Mouse (Mus musculus): ENCODE results near the gene Abcb4. TPM values are rescaled to one million over a fixed set of nuclear protein-coding genes. Genes with fewer than 3 reads are reported as not detected.

The Abcb4 gene
- polyA plus RNA-seq, 1 experiment, result 0.42 TPM

GRCm38 (mm10) chr5:8877800-8878199 lies 15.7 kb upstream of the Abcb4 start:
- no peak overlapping the region for H3K4me3 ChIP-seq (ENCODE audit: low read depth, low read length)
- H3K9me3 ChIP-seq (replicated peaks; ENCODE audit: control insufficient read depth, insufficient read depth, low read length, poor library complexity, severe bottlenecking), result no peaks in the 10 kb centered on the region
- no peak overlapping the region for H3K9ac ChIP-seq (ENCODE audit: low read depth, poor library complexity, severe bottlenecking)
- H3K27ac ChIP-seq (ENCODE audit: insufficient read depth, low read length), result no peak overlapping the region
- no peaks in the 10 kb centered on the region for H3K4me1 ChIP-seq (ENCODE audit: control insufficient read depth, insufficient read depth, low read length)
- H3K27me3 ChIP-seq (ENCODE audit: control insufficient read depth, insufficient read depth, low read length, poor library complexity, severe bottlenecking), result no peaks in the 10 kb centered on the region
- no peak for TF ChIP-seq EP300 (IDR thresholded peaks at IDR 0.05; ENCODE audit: insufficient read depth, low read depth, low read length)
- no peak for TF ChIP-seq CTCF (IDR thresholded peaks at IDR 0.05; ENCODE audit: low read depth, low read length)
- no peak for TF ChIP-seq POLR2A (IDR thresholded peaks at IDR 0.05; ENCODE audit: insufficient read depth, low read length)
- H3K36me3 ChIP-seq (ENCODE audit: control insufficient read depth, insufficient read depth, low read length, poor library complexity, severe bottlenecking), result no peaks in the 10 kb centered on the region

GRCm38 (mm10) chr5:8885837-8886236 lies 7.7 kb upstream of the Abcb4 start:
- H3K27me3 ChIP-seq (ENCODE audit: control insufficient read depth, insufficient read depth, low read length, poor library complexity, severe bottlenecking), result no peaks in the 10 kb centered on the region
- H3K27ac ChIP-seq (ENCODE audit: insufficient read depth, low read length), result no peak overlapping the region
- no peak overlapping the region for H3K9ac ChIP-seq (ENCODE audit: low read depth, poor library complexity, severe bottlenecking)
- H3K4me3 ChIP-seq (ENCODE audit: low read depth, low read length), result no peak overlapping the region
- H3K4me1 ChIP-seq (ENCODE audit: control insufficient read depth, insufficient read depth, low read length), result no peaks in the 10 kb centered on the region
- no peaks in the 10 kb centered on the region for H3K9me3 ChIP-seq (replicated peaks; ENCODE audit: control insufficient read depth, insufficient read depth, low read length, poor library complexity, severe bottlenecking)
- no peaks in the 10 kb centered on the region for H3K36me3 ChIP-seq (ENCODE audit: control insufficient read depth, insufficient read depth, low read length, poor library complexity, severe bottlenecking)
- TF ChIP-seq CTCF (IDR thresholded peaks at IDR 0.05; ENCODE audit: low read depth, low read length) (no peak), POLR2A (IDR thresholded peaks at IDR 0.05; ENCODE audit: insufficient read depth, low read length) (no peak), EP300 (IDR thresholded peaks at IDR 0.05; ENCODE audit: insufficient read depth, low read depth, low read length) (no peak)

DNA sequence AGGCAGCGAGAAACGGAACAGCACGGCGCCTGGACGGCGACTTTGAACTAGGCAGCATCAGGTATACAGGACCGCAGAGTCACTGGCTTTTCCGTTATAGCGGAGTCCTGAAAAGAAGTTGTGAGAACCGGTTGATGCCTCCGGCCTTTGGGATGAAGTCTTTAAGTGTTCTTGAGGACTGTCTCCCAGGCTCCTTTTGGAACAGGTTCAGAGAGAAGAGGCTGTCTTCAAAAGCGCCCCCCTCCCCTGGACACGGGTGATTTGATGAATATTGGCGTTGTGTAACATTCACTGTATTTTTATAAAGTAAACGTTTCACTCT lies 548 bp downstream of the Abcb4 start:
- Histone ChIP-seq H3K4me3 (ENCODE audit: low read depth, low read length) (peak overlapping the region; percentile 69), H3K36me3 (ENCODE audit: control insufficient read depth, insufficient read depth, low read length, poor library complexity, severe bottlenecking) (no peaks in the 10 kb centered on the region), H3K27ac (ENCODE audit: insufficient read depth, low read length) (no peak overlapping the region), H3K27me3 (ENCODE audit: control insufficient read depth, insufficient read depth, low read length, poor library complexity, severe bottlenecking) (peaks cover 10% of the 10 kb centered on the region), H3K4me1 (ENCODE audit: control insufficient read depth, insufficient read depth, low read length) (no peaks in the 10 kb centered on the region), H3K9me3 (replicated peaks; ENCODE audit: control insufficient read depth, insufficient read depth, low read length, poor library complexity, severe bottlenecking) (no peaks in the 10 kb centered on the region), H3K9ac (ENCODE audit: low read depth, poor library complexity, severe bottlenecking) (peak overlapping the region; percentile 39)
- TF ChIP-seq EP300 (IDR thresholded peaks at IDR 0.05; ENCODE audit: insufficient read depth, low read depth, low read length), result no peak
- no peak for TF ChIP-seq POLR2A (IDR thresholded peaks at IDR 0.05; ENCODE audit: insufficient read depth, low read length)
- no peak for TF ChIP-seq CTCF (IDR thresholded peaks at IDR 0.05; ENCODE audit: low read depth, low read length)

GRCm38 (mm10) chr5:8894641-8895490 lies 1.3 kb downstream of the Abcb4 start:
- H3K4me3 ChIP-seq (ENCODE audit: low read depth, low read length), result no peak overlapping the region
- no peak overlapping the region for H3K9ac ChIP-seq (ENCODE audit: low read depth, poor library complexity, severe bottlenecking)
- H3K27me3 ChIP-seq (ENCODE audit: control insufficient read depth, insufficient read depth, low read length, poor library complexity, severe bottlenecking), result peaks cover 10% of the 10 kb centered on the region
- H3K27ac ChIP-seq (ENCODE audit: insufficient read depth, low read length), result no peak overlapping the region
- no peaks in the 10 kb centered on the region for H3K36me3 ChIP-seq (ENCODE audit: control insufficient read depth, insufficient read depth, low read length, poor library complexity, severe bottlenecking)
- no peaks in the 10 kb centered on the region for H3K4me1 ChIP-seq (ENCODE audit: control insufficient read depth, insufficient read depth, low read length)
- TF ChIP-seq CTCF (IDR thresholded peaks at IDR 0.05; ENCODE audit: low read depth, low read length) (no peak), EP300 (IDR thresholded peaks at IDR 0.05; ENCODE audit: insufficient read depth, low read depth, low read length) (no peak), POLR2A (IDR thresholded peaks at IDR 0.05; ENCODE audit: insufficient read depth, low read length) (no peak)
- H3K9me3 ChIP-seq (replicated peaks; ENCODE audit: control insufficient read depth, insufficient read depth, low read length, poor library complexity, severe bottlenecking), result no peaks in the 10 kb centered on the region

DNA sequence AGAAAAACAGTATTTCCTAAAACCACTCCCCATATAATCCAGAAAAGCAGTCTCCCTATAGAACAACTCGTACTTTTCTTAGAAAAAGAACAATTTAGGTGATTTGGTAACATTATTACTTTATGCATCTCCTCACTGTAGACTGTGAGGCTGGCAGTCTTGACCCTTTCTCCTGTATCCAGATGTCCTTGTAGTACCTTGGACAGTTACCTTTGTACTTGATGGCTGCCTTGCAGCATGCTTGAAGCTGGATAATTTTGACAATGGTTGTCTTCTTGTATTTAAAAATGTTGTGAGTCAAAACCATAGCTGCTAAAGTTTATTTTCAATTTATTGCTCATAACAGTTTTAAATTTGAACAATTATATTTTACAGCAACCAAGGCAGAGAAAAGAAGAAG lies 2.7 kb downstream of the Abcb4 start:
- H3K27me3 ChIP-seq (ENCODE audit: control insufficient read depth, insufficient read depth, low read length, poor library complexity, severe bottlenecking), result peaks cover 10% of the 10 kb centered on the region; the same call in 1 of the 2 replicates
- H3K27ac ChIP-seq (ENCODE audit: insufficient read depth, low read length), result no peak overlapping the region
- no peaks in the 10 kb centered on the region for H3K36me3 ChIP-seq (ENCODE audit: control insufficient read depth, insufficient read depth, low read length, poor library complexity, severe bottlenecking)
- no peak overlapping the region for H3K9ac ChIP-seq (ENCODE audit: low read depth, poor library complexity, severe bottlenecking)
- H3K4me1 ChIP-seq (ENCODE audit: control insufficient read depth, insufficient read depth, low read length), result no peaks in the 10 kb centered on the region
- TF ChIP-seq EP300 (IDR thresholded peaks at IDR 0.05; ENCODE audit: insufficient read depth, low read depth, low read length), result no peak
- no peak for TF ChIP-seq POLR2A (IDR thresholded peaks at IDR 0.05; ENCODE audit: insufficient read depth, low read length)
- H3K9me3 ChIP-seq (replicated peaks; ENCODE audit: control insufficient read depth, insufficient read depth, low read length, poor library complexity, severe bottlenecking), result no peaks in the 10 kb centered on the region
- H3K4me3 ChIP-seq (ENCODE audit: low read depth, low read length), result no peak overlapping the region

GRCm38 (mm10) chr5:8898246-8898645 lies 4.7 kb downstream of the Abcb4 start:
- Histone ChIP-seq H3K9ac (ENCODE audit: low read depth, poor library complexity, severe bottlenecking) (no peak overlapping the region), H3K36me3 (ENCODE audit: control insufficient read depth, insufficient read depth, low read length, poor library complexity, severe bottlenecking) (no peaks in the 10 kb centered on the region), H3K27ac (ENCODE audit: insufficient read depth, low read length) (no peak overlapping the region), H3K9me3 (replicated peaks; ENCODE audit: control insufficient read depth, insufficient read depth, low read length, poor library complexity, severe bottlenecking) (no peaks in the 10 kb centered on the region), H3K4me1 (ENCODE audit: control insufficient read depth, insufficient read depth, low read length) (no peaks in the 10 kb centered on the region), H3K27me3 (ENCODE audit: control insufficient read depth, insufficient read depth, low read length, poor library complexity, severe bottlenecking) (peaks cover 10% of the 10 kb centered on the region; the same call in 1 of the 2 replicates), H3K4me3 (ENCODE audit: low read depth, low read length) (no peak overlapping the region)
- no peak for TF ChIP-seq POLR2A (IDR thresholded peaks at IDR 0.05; ENCODE audit: insufficient read depth, low read length)
- TF ChIP-seq EP300 (IDR thresholded peaks at IDR 0.05; ENCODE audit: insufficient read depth, low read depth, low read length), result no peak
- no peak for TF ChIP-seq CTCF (IDR thresholded peaks at IDR 0.05; ENCODE audit: low read depth, low read length)

Data from ES-Bruce4 (cell line).